Mouse (Mus musculus) stomach, postnatal 0 days (tissue): ENCODE measurements around the gene Slc30a7.

Experiments
- CTCF ChIP-seq: IDR thresholded peaks from 2 replicates; pipeline ENCODE4 v1.5.1; 2016; ENCODE audit warnings: antibody characterized with exemption, low read depth, mild to moderate bottlenecking, moderate library complexity
- EP300 ChIP-seq: optimal IDR thresholded peaks from 2 replicates; pipeline ENCODE3; 2016; ENCODE audit warnings: antibody characterized with exemption

- TF ChIP-seq EP300 (no peak), CTCF (no peak)
Measured at GRCm38 (mm10) chr3:116018606-116019005, 11.4 kb upstream of the Slc30a7 start.
